Mouse (Mus musculus) ES-E14 (cell line): ENCODE measurements around the gene Ism2. TPM values are rescaled to one million over a fixed set of nuclear protein-coding genes. Genes with fewer than 3 reads are reported as not detected.
A peak's percentile ranks its signal among the peaks of the same experiment; 100 is the strongest.

Experiments used
- DNase-seq: peaks from one replicate; pipeline ENCODE4 v3.0.0-alpha.2; 2013; ENCODE audit warnings: low read depth, low spot score
- H3K27ac ChIP-seq: 2 replicates; pipeline ENCODE4 v1.5.1; 2012; ENCODE audit warnings: low read depth, mild to moderate bottlenecking, low read length, moderate library complexity, mixed read lengths; ENCODE audit not compliant: poor library complexity, insufficient read depth, severe bottlenecking
- H3K36me3 ChIP-seq: 2 replicates; pipeline ENCODE4 v1.6.1; 2012; ENCODE audit warnings: mild to moderate bottlenecking, low read length, moderate library complexity, mixed read lengths; ENCODE audit not compliant: control insufficient read depth, poor library complexity, insufficient read depth, severe bottlenecking
- H3K4me1 ChIP-seq, 2 experiments: fragments of 150-350 bp in 1 of 2; sonication (generic) in 1 of 2; 2 replicates each; pipeline ENCODE4 v1.6.1; 2012; ENCODE audit warnings: low read length in 2 of 2, mild to moderate bottlenecking in 1 of 2, mixed read lengths in 1 of 2; ENCODE audit not compliant: control insufficient read depth in 2 of 2, insufficient read depth in 2 of 2, poor library complexity in 1 of 2
- H3K4me3 ChIP-seq, 2 experiments: fragments of 150-350 bp in 1 of 2; sonication (generic) in 1 of 2; 2 replicates each; pipeline ENCODE4 v1.5.1; 2012; ENCODE audit warnings: low read length in 2 of 2, low read depth in 1 of 2, mild to moderate bottlenecking in 1 of 2, mixed read lengths in 1 of 2; ENCODE audit not compliant: insufficient read depth in 1 of 2, poor library complexity in 1 of 2, severe bottlenecking in 1 of 2
- H3K9ac ChIP-seq: 2 replicates; pipeline ENCODE4 v1.6.1; 2012; ENCODE audit warnings: low read depth, mild to moderate bottlenecking, low read length, mixed read lengths; ENCODE audit not compliant: poor library complexity, insufficient read depth, severe bottlenecking
- H3K9me3 ChIP-seq: fragments of 150-350 bp; sonication (generic); 2 replicates; pipeline ENCODE4 v1.6.1; 2012; ENCODE audit warnings: low read depth, mild to moderate bottlenecking, low read length; ENCODE audit not compliant: control insufficient read depth, insufficient read depth
- CHD2 ChIP-seq: IDR thresholded peaks from 2 replicates; pipeline ENCODE4 v1.6.1; 2014; ENCODE audit warnings: mild to moderate bottlenecking, low read depth, low read length, inconsistent platforms
- HCFC1 ChIP-seq: IDR thresholded peaks from 2 replicates; pipeline ENCODE4 v1.6.1; 2012; ENCODE audit warnings: low read length, inconsistent platforms, borderline replicate concordance; ENCODE audit not compliant: insufficient read depth
- MAFK ChIP-seq: IDR thresholded peaks from 2 replicates; pipeline ENCODE4 v1.6.1; 2014; ENCODE audit warnings: mild to moderate bottlenecking, low read depth, low read length, inconsistent platforms; ENCODE audit not compliant: insufficient read depth
- ZC3H11A ChIP-seq: IDR thresholded peaks from 2 replicates; pipeline ENCODE4 v1.6.1; 2012; ENCODE audit warnings: low read depth, mild to moderate bottlenecking, inconsistent platforms, low read length, borderline replicate concordance
- ZNF384 ChIP-seq: IDR thresholded peaks from 2 replicates; pipeline ENCODE4 v1.6.1; 2012; ENCODE audit warnings: low read depth, low read length, inconsistent platforms
- in situ Hi-C, 2 experiments: fragments of 600-800 bp; cut with MboI; formaldehyde crosslinking; loops; one replicate each; pipeline ENCODE4 v1.15.1; 2025; ENCODE audit warnings: low sequenced_read_pairs in 2 of 2, inconsistent platforms in 1 of 2; ENCODE audit not compliant: unreplicated experiment in 2 of 2
- total RNA-seq: library from RNA; depleted of rRNA; stranded (reverse); fragments of 300-350 nt; gene quantifications from 2 replicates; pipeline ENCODE4 v1.2.3, GENCODE M21; 2012

The Ism2 gene
- total RNA-seq, 1 experiment: 3.2 TPM

- Histone ChIP-seq H3K9ac (no peak overlapping the region), H3K27ac (no peak overlapping the region), H3K4me3 (no peak overlapping the region), H3K36me3 (no peaks in the 10 kb centered on the region), H3K9me3 (no peaks in the 10 kb centered on the region), H3K4me1 (peaks cover 3 to 23% of the 10 kb centered on the region in 2 experiments; a peak in 3 of 4 replicates)
- TF ChIP-seq ZNF384 (no peak), ZC3H11A (no peak), CHD2 (no peak), HCFC1 (no peak), MAFK (no peak)
- no peak for DNase-seq
- in situ Hi-C loops: no loop called here
These were observed 15.2 kb downstream of the Ism2 start for GRCm38 (mm10) chr12:87284268-87284667.

GRCm38 (mm10) chr12:87283706-87284105 lies 15.8 kb downstream of the Ism2 start:
- no peak for DNase-seq
- Histone ChIP-seq H3K27ac (no peak overlapping the region), H3K4me3 (no peak overlapping the region), H3K9ac (no peak overlapping the region), H3K9me3 (no peaks in the 10 kb centered on the region), H3K4me1 (peaks cover 3 to 26% of the 10 kb centered on the region in 2 experiments; a peak in 3 of 4 replicates), H3K36me3 (no peaks in the 10 kb centered on the region)
- in situ Hi-C loops: no loop called here
- TF ChIP-seq ZNF384 (no peak), HCFC1 (no peak), ZC3H11A (no peak), MAFK (no peak), CHD2 (no peak)

GRCm38 (mm10) chr12:87282743-87283142 lies 16.8 kb downstream of the Ism2 start:
- TF ChIP-seq ZNF384: no peak
- Histone ChIP-seq H3K27ac (no peak overlapping the region), H3K4me3 (peak overlapping the region in 1 of 2 experiments; percentile 33; a peak in 3 of 4 replicates), H3K9ac (0 out of 2 replicates have a peak overlapping the region, but pooled peaks have one; percentile 14), H3K4me1 (peaks cover 3 to 28% of the 10 kb centered on the region in 2 experiments; a peak in 3 of 4 replicates), H3K36me3 (no peaks in the 10 kb centered on the region), H3K9me3 (no peaks in the 10 kb centered on the region)
- in situ Hi-C loops: no loop called here
- no peak for DNase-seq

GRCm38 (mm10) chr12:87281766-87282165 lies 17.7 kb downstream of the Ism2 start:
- DNase-seq: no peak
- in situ Hi-C loops: no loop called here
- no peak for TF ChIP-seq HCFC1
- TF ChIP-seq CHD2: no peak
- TF ChIP-seq ZNF384: no peak
- no peak for TF ChIP-seq MAFK
- TF ChIP-seq ZC3H11A: no peak
- Histone ChIP-seq H3K4me3 (no peak overlapping the region), H3K4me1 (peaks cover 3 to 28% of the 10 kb centered on the region in 2 experiments; a peak in 3 of 4 replicates), H3K9ac (no peak overlapping the region), H3K27ac (no peak overlapping the region), H3K36me3 (0 out of 2 replicates have a peak, but pooled peaks cover under 1% of the 10 kb centered on the region), H3K9me3 (no peaks in the 10 kb centered on the region)

- H3K9me3 ChIP-seq: no peaks in the 10 kb centered on the region
- no peak for TF ChIP-seq ZC3H11A
- TF ChIP-seq HCFC1: no peak
- TF ChIP-seq CHD2: no peak
- TF ChIP-seq MAFK: no peak
- no peak for TF ChIP-seq ZNF384
- peak overlapping the region; percentile 32; the same call in 1 of the 2 replicates for H3K9ac ChIP-seq
- peak overlapping the region; percentile 52 to 68; a peak in 3 of 4 replicates for H3K4me3 ChIP-seq
- 0 out of 2 replicates have a peak overlapping the region, but pooled peaks have one; percentile 23 for H3K27ac ChIP-seq
- peaks cover 14% of the 10 kb centered on the region for H3K36me3 ChIP-seq
- in situ Hi-C loops: no loop called here
- DNase-seq: no peak
- H3K4me1 ChIP-seq: peaks cover 3 to 39% of the 10 kb centered on the region in 2 experiments; a peak in 3 of 4 replicates
These were observed 19.6 kb downstream of the Ism2 start for GRCm38 (mm10) chr12:87279879-87280278.
